ENCODE assay signal across 7 mouse cellular contexts in genomic region chr6:17694550-17694951, GRCm38 (mm10). TPM values are rescaled to one million over a fixed set of nuclear protein-coding genes. Genes with fewer than 3 reads are reported as not detected.
A peak's percentile ranks its signal among the peaks of the same experiment; 100 is the strongest.
DNase-seq lines count a peak whose midpoint lies in the region; ATAC-seq and TF ChIP-seq lines count a peak whose summit lies in the region.

No protein-coding gene starts in this region.

- intact Hi-C loops in left cerebral cortex, postnatal 36 days (cut with DNase I), result no loop called here

- peak overlapping the region; percentile 91 for H3K9ac ChIP-seq in intestine, embryonic 14.5 days (ENCODE audit: low read length)

- DNase-seq in adipocyte (ENCODE audit: low spot score), result peak; percentile 82
- DNase-seq in gastrocnemius, postnatal 10 days, result peak; percentile 79
- DNase-seq in intestine, embryonic 14.5 days (ENCODE audit: low spot score), result peak; percentile 88
- DNase-seq in left cerebral cortex, postnatal 36 days (ENCODE audit: low spot score in 2 of 2), result peak; percentile 61 to 65
- DNase-seq in midbrain, embryonic 10.5 days (ENCODE audit: low spot score), result peak; percentile 69
- DNase-seq in right cerebral cortex, postnatal 4 days, result peak; percentile 53

- TF ChIP-seq CTCF in cortical plate, adult 2 months (IDR thresholded peaks at IDR 0.05; ENCODE audit: extremely low read depth, insufficient read depth, low read length), result no peak

- no peaks in the 10 kb centered on the region for H3K36me3 ChIP-seq in intestine, embryonic 14.5 days (ENCODE audit: control insufficient read depth, insufficient read depth, low read length)
- H3K36me3 ChIP-seq in midbrain, embryonic 10.5 days, result 0 out of 2 replicates have a peak, but pooled peaks cover 5% of the 10 kb centered on the region

- TF ChIP-seq POLR2A in cortical plate, adult 2 months (IDR thresholded peaks at IDR 0.05; ENCODE audit: extremely low read depth, insufficient read depth, low read length), result 0 out of 2 replicates have a peak, but pooled peaks have one; percentile 25

- peak; percentile 85 for ATAC-seq in intestine, embryonic 14.5 days (replicated peaks; ENCODE audit: low FRiP score, low TSS enrichment, low read depth)

- no peak overlapping the region for H3K27ac ChIP-seq in cortical plate, adult 2 months (ENCODE audit: insufficient read depth, low read length)
- H3K27ac ChIP-seq in intestine, embryonic 14.5 days (ENCODE audit: low read depth), result peak overlapping the region; percentile 96
- peak overlapping the region; percentile 94 for H3K27ac ChIP-seq in midbrain, embryonic 10.5 days (replicated peaks)

- peak overlapping the region; percentile 95 for H3K4me3 ChIP-seq in cortical plate, adult 2 months (ENCODE audit: insufficient read depth, low read length)
- H3K4me3 ChIP-seq in intestine, embryonic 14.5 days (ENCODE audit: low read depth, low read length), result peak overlapping the region; percentile 74
- H3K4me3 ChIP-seq in midbrain, embryonic 10.5 days, result peak overlapping the region; percentile 85

- H3K4me2 ChIP-seq in intestine, embryonic 14.5 days (ENCODE audit: low read length), result peak overlapping the region; percentile 66

- H3K4me1 ChIP-seq in cortical plate, adult 2 months (ENCODE audit: control insufficient read depth, insufficient read depth, low read length), result no peaks in the 10 kb centered on the region; the same call in 1 of the 2 replicates
- peaks cover 9% of the 10 kb centered on the region; the same call in 1 of the 2 replicates for H3K4me1 ChIP-seq in intestine, embryonic 14.5 days (replicated peaks; ENCODE audit: control insufficient read depth, insufficient read depth, low read length)
- H3K4me1 ChIP-seq in midbrain, embryonic 10.5 days, result peaks cover 23% of the 10 kb centered on the region

- H3K9me3 ChIP-seq in intestine, embryonic 14.5 days (ENCODE audit: control insufficient read depth, low read length), result no peaks in the 10 kb centered on the region
- H3K9me3 ChIP-seq in midbrain, embryonic 10.5 days (replicated peaks), result no peaks in the 10 kb centered on the region

- WGBS in intestine, embryonic 14.5 days, result under 1% methylated on average over 44 of the region's 46 CpGs
- WGBS in midbrain, embryonic 10.5 days, result 0% methylated on average over 45 of the region's 46 CpGs

- H3K27me3 ChIP-seq in intestine, embryonic 14.5 days (replicated peaks; ENCODE audit: control insufficient read depth, insufficient read depth, low read length), result no peaks in the 10 kb centered on the region
- peaks cover 4% of the 10 kb centered on the region; the same call in 1 of the 2 replicates for H3K27me3 ChIP-seq in midbrain, embryonic 10.5 days (ENCODE audit: low read depth, poor library complexity, severe bottlenecking)

RNA-seq across cellular contexts. Expression of gene St7, which starts 1.8 kb away (rescaled TPM):
- 22.8 and 26.3 TPM in 2 replicates for polyA plus RNA-seq in cortical plate, adult 2 months (2012; rRNA removed)
- 10 to 100 TPM; 15.2 to 15.4 TPM for total RNA-seq in gastrocnemius, postnatal 10 days (2021)
- 23.1 and 25.5 TPM in 2 replicates for polyA plus RNA-seq in intestine, embryonic 14.5 days (2014; fragmentation: Nextera tagmentation; extraction: Ambion mirVana)
- 10 to 100 TPM; 28.7 to 44.5 TPM for total RNA-seq in left cerebral cortex, postnatal 36 days (2021)
- 23.8 and 31.3 TPM in 2 replicates for polyA plus RNA-seq in midbrain, embryonic 10.5 days (2016; fragmentation: Nextera tagmentation; extraction: Ambion mirVana)

RNA-seq across cellular contexts. Expression of gene Capza2, which starts 58.5 kb away (rescaled TPM):
- polyA plus RNA-seq in cortical plate, adult 2 months (2012; rRNA removed), result 162 and 163 TPM in 2 replicates
- 100 to 1,000 TPM; 283 to 307 TPM for total RNA-seq in gastrocnemius, postnatal 10 days (2021)
- 225 and 245 TPM in 2 replicates for polyA plus RNA-seq in intestine, embryonic 14.5 days (2014; fragmentation: Nextera tagmentation; extraction: Ambion mirVana)
- total RNA-seq in left cerebral cortex, postnatal 36 days (2021), result 100 to 1,000 TPM; 229 to 230 TPM
- polyA plus RNA-seq in midbrain, embryonic 10.5 days (2016; fragmentation: Nextera tagmentation; extraction: Ambion mirVana), result 228 and 233 TPM in 2 replicates
